Mouse (Mus musculus): ENCODE measurements at regions not wholly inside any gene's neighbourhood (a gene's known extent, or its start where the extent isn't known, plus 50 kb on each side); places are given as distances from the start of the nearest gene placed in this dataset.

DNA sequence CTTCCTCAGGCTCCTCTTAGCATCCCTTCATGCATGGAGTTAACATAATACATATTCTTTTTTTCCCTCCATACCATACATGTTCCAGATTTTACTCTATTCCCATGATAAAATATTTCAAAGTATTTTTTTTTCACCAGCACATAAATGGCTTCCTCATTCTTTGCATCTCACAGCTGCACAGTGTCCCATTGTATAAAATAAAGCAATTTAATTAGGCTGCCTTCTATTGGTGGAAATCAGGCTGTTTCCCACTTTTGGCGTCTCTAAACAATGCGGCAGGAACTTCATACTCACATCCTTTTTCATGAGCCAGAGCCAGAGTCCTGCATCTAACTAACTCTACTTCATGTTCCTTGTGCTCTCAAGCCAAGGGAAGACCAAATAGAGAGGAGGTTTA lies 54.9 kb upstream of the Akap13 start:
- no peak for DNase-seq

DNA sequence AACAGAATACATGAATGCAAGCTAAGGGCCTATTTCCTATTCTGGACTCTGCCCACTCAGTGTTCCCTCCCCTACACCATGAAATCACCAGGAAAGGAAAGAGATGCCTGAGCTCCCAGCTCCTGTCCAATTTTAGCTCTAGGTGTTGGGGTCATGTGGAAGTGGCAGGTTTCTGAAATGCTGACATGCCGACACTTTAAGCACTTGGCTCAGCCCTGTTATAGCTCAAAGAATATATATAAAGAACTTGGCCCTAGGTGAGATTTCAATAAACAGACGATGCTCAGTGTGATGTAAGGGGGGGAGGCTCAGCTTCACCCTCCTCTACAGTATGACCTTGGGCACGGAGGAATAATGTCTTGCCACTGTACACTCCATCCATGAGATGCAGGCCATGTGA lies 50.4 kb upstream of the Akap13 start:
- DNase-seq, result no peak

Data from thymus, adult 18-20 months (tissue).